Mouse (Mus musculus) G1E (cell line): ENCODE measurements around the gene Rap1gap2. TPM values are rescaled to one million over a fixed set of nuclear protein-coding genes. Genes with fewer than 3 reads are reported as not detected.

ENCODE experiments used
- ATAC-seq: 2 replicates; pipeline ENCODE4 v1.8.0; 2016; ENCODE audit warnings: mild to moderate bottlenecking; ENCODE audit not compliant: insufficient number of reproducible peaks, poor library complexity, low FRiP score, severe bottlenecking; ENCODE audit errors: extremely low read depth
- DNase-seq: peaks from one replicate; pipeline ENCODE4 v3.0.0; 2012; ENCODE audit warnings: low spot score
- H3K27me3 ChIP-seq: 2 replicates; pipeline ENCODE4 v1.6.1; 2012; ENCODE audit warnings: mild to moderate bottlenecking, low read length, inconsistent platforms; ENCODE audit not compliant: insufficient read depth
- H3K36me3 ChIP-seq: replicated peaks from 2 replicates; pipeline ENCODE3; 2012; ENCODE audit warnings: mild to moderate bottlenecking, inconsistent platforms
- H3K4me1 ChIP-seq: 2 replicates; pipeline ENCODE4 v1.6.1; 2012; ENCODE audit warnings: low read depth, low read length, inconsistent platforms, mixed read lengths; ENCODE audit not compliant: insufficient read depth
- H3K4me3 ChIP-seq: 2 replicates; pipeline ENCODE4 v1.5.1; 2012; ENCODE audit warnings: low read depth, mild to moderate bottlenecking, inconsistent platforms, low read length, moderate library complexity, mixed read lengths
- H3K9me3 ChIP-seq: replicated peaks from 2 replicates; pipeline ENCODE4 v1.6.1; 2012; ENCODE audit warnings: inconsistent platforms
- CTCF ChIP-seq: IDR thresholded peaks from 2 replicates; pipeline ENCODE4 v1.5.1; 2012; ENCODE audit warnings: low read depth, low read length, inconsistent platforms, mixed read lengths
- GATA1 ChIP-seq: IDR thresholded peaks from 2 replicates; pipeline ENCODE4 v1.6.1; 2012; ENCODE audit warnings: borderline replicate concordance, low read length, inconsistent platforms, mixed read lengths
- GATA2 ChIP-seq: IDR thresholded peaks from 2 replicates; pipeline ENCODE4 v1.6.1; 2012; ENCODE audit warnings: low read depth, low read length, inconsistent platforms, borderline replicate concordance
- POLR2AphosphoS5 ChIP-seq: IDR thresholded peaks from 2 replicates; pipeline ENCODE4 v1.6.1; 2012; ENCODE audit warnings: low read depth, low read length, inconsistent platforms; ENCODE audit not compliant: insufficient replicate concordance
- TAL1 ChIP-seq: conservative IDR thresholded peaks from 2 replicates; pipeline ENCODE4 v1.6.1; 2012; ENCODE audit warnings: low read depth, low read length, inconsistent platforms, mixed read lengths
- polyA plus RNA-seq: library from polyadenylated mRNA; stranded (reverse); fragments of >175 nt; gene quantifications from 2 replicates; pipeline ENCODE4 v1.2.3, GENCODE M21; 2012
- total RNA-seq, 2 experiments: library from RNA; stranded (forward) in 1 of 2; stranded (reverse) in 1 of 2; fragments of 200-1000 nt in 1 of 2; fragments of >200 nt in 1 of 2; fragmentation: Nextera tagmentation in 1 of 2; gene quantifications; 2 replicates each; pipeline ENCODE4 v1.2.3; 2014 to 2017

Gene Rap1gap2
- total and polyA plus RNA-seq, 3 experiments: 8.7 to 11.7 (median 9.4) TPM

DNA sequence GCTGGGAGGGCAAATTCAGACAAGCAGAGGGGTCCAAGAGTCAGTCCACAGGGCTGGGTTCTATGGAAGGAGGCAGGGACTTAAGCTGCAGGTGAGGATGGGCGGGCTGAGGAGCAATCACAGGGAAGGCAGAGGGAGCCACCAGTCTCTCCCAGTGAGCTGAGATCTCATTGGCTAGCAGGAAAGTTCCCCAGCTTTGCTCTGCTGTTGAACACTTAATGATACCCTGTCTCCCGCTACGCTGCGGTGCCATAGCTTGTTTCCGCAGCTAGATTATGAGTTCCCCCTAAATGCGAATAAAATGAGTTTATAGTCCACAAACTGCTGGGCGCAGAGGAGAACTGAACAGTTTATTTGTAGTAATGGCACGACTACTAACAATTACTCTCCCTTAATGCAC is 170.6 kb downstream of the Rap1gap2 start:
- Histone ChIP-seq H3K4me1 (no peaks in the 10 kb centered on the region), H3K36me3 (peaks cover 71% of the 10 kb centered on the region), H3K4me3 (no peak overlapping the region), H3K9me3 (peaks cover 2% of the 10 kb centered on the region; the same call in 1 of the 2 replicates), H3K27me3 (no peaks in the 10 kb centered on the region)
- no peak for DNase-seq
- ATAC-seq: no peak
- TF ChIP-seq CTCF: no peak
- TF ChIP-seq TAL1: no peak
- no peak for TF ChIP-seq GATA1
- no peak for TF ChIP-seq GATA2
- no peak for TF ChIP-seq POLR2AphosphoS5

GRCm38 (mm10) chr11:74439202-74439601 is 171.5 kb downstream of the Rap1gap2 start:
- peaks cover 75% of the 10 kb centered on the region for H3K36me3 ChIP-seq
- no peaks in the 10 kb centered on the region for H3K4me1 ChIP-seq
- no peak for TF ChIP-seq POLR2AphosphoS5
- TF ChIP-seq GATA1: no peak
- TF ChIP-seq TAL1: no peak
- TF ChIP-seq CTCF: no peak
- no peak for TF ChIP-seq GATA2
- no peaks in the 10 kb centered on the region for H3K9me3 ChIP-seq
- H3K4me3 ChIP-seq: no peak overlapping the region
- H3K27me3 ChIP-seq: no peaks in the 10 kb centered on the region
- no peak for ATAC-seq
- no peak for DNase-seq

GRCm38 (mm10) chr11:74438249-74438648 is 172.5 kb downstream of the Rap1gap2 start:
- DNase-seq: no peak
- no peaks in the 10 kb centered on the region for H3K9me3 ChIP-seq
- no peak for ATAC-seq

DNA sequence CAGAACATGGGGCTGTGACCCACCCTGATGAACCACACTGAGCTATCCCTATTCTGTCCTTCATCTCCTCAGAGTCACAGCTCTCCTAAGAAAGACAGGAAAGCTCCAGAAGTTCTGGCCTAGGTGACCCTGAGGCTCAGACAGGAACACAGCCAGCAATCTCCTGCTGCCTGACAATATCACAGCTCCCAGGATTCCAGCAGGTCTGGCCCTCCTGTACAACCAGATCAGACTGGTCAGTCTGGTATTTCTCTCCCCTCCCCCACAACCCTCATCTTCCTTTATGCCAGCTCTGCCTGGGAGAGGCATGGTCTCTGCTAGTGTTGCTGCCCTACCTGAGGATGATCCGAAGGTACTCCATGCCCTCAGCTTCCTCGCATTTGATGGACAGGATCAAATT is 175.3 kb downstream of the Rap1gap2 start:
- DNase-seq (no peak), ATAC-seq (no peak)
- H3K4me3 ChIP-seq: no peak overlapping the region
- peaks cover 73% of the 10 kb centered on the region for H3K36me3 ChIP-seq
- no peaks in the 10 kb centered on the region for H3K4me1 ChIP-seq
- H3K27me3 ChIP-seq: no peaks in the 10 kb centered on the region
- H3K9me3 ChIP-seq: no peaks in the 10 kb centered on the region
- TF ChIP-seq CTCF: no peak
- no peak for TF ChIP-seq TAL1
- no peak for TF ChIP-seq POLR2AphosphoS5
- no peak for TF ChIP-seq GATA2
- TF ChIP-seq GATA1: no peak

More at GRCm38 (mm10) chr11:74438249-74438648, 172.5 kb downstream of the Rap1gap2 start:
- H3K27me3 ChIP-seq: no peaks in the 10 kb centered on the region
- TF ChIP-seq GATA1 (no peak), GATA2 (no peak), POLR2AphosphoS5 (no peak), CTCF (no peak), TAL1 (no peak)
- H3K4me3 ChIP-seq: no peak overlapping the region
- H3K36me3 ChIP-seq: peaks cover 82% of the 10 kb centered on the region
- H3K4me1 ChIP-seq: no peaks in the 10 kb centered on the region

DNA sequence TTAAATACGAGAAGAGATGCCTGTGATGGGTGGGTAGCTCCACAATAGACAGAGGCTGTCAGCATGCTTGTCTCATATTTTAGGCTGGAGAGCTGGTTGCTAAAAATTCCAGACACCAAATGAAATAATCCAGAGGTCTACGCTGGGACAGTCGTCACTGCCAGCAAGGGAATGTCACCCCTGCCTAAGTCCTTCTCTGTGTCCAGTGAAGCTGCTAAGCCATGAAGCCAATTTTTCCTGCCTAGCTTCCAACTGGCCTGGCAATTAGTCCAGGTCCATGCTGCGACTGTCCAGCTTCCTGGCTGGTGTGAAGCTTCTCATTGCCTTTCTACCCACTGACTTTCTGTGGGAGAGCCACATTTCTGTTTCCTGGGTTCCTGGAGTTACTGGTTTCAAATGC is 177.7 kb downstream of the Rap1gap2 start:
- TF ChIP-seq TAL1: no peak
- no peak for TF ChIP-seq GATA1
- TF ChIP-seq GATA2: no peak
- no peak for TF ChIP-seq POLR2AphosphoS5
- TF ChIP-seq CTCF: no peak
- ATAC-seq: no peak
- DNase-seq: no peak
- Histone ChIP-seq H3K4me3 (no peak overlapping the region), H3K4me1 (no peaks in the 10 kb centered on the region), H3K27me3 (no peaks in the 10 kb centered on the region), H3K9me3 (no peaks in the 10 kb centered on the region), H3K36me3 (peaks cover 70% of the 10 kb centered on the region)

DNA sequence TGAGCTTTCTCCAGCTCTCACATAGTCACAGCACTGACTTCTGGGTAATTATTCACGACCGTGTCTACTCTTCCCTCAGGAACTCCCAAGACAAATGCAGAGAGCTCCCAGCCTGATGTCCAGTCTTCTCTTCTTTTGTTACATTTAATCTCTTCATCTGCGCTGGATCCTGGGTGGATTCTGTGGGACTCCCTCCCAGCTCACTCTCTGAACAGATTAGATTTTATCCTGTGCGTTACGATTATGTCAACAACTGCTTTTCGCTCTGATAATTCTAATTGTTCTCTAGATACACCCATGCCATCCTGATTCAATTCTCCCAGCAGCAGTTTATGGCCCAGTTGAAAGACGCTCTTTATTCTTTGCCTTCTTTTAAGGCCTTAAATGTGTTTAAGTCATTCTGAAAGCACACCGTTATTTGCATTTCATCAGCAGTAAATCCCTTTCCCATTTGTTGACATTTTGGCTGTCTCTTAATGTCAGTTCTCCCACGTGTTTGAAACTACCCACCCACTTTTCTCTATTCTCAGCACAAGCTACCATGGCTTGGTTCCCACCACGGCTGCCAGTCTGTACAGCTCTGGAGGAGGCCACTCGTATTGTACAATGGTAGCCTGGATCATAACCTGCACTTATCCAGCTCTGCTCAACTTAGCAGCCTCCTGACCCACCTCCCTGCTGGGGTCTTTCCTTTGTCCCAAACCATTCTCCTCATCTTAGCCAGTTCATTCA is 180.8 kb downstream of the Rap1gap2 start:
- Histone ChIP-seq H3K36me3 (peaks cover 54% of the 10 kb centered on the region), H3K4me3 (no peak overlapping the region), H3K9me3 (no peaks in the 10 kb centered on the region), H3K27me3 (no peaks in the 10 kb centered on the region), H3K4me1 (no peaks in the 10 kb centered on the region)
- TF ChIP-seq POLR2AphosphoS5 (no peak), GATA2 (no peak), CTCF (no peak), GATA1 (no peak), TAL1 (no peak)
- ATAC-seq (no peak), DNase-seq (no peak)

GRCm38 (mm10) chr11:74426306-74426705 is 184.4 kb downstream of the Rap1gap2 start:
- no peaks in the 10 kb centered on the region for H3K9me3 ChIP-seq
- ATAC-seq: no peak
- H3K4me1 ChIP-seq: no peaks in the 10 kb centered on the region
- no peaks in the 10 kb centered on the region for H3K27me3 ChIP-seq
- H3K4me3 ChIP-seq: no peak overlapping the region
- H3K36me3 ChIP-seq: peaks cover 69% of the 10 kb centered on the region
- no peak for DNase-seq
- no peak for TF ChIP-seq TAL1
- no peak for TF ChIP-seq POLR2AphosphoS5
- TF ChIP-seq CTCF: no peak
